Mouse (Mus musculus): Measurements from ENCODE around the gene Hhat. TPM values are rescaled to one million over a fixed set of nuclear protein-coding genes. Genes with fewer than 3 reads are reported as not detected.

The Hhat gene
- polyA plus RNA-seq, 1 experiment from 2014 or later, result 1.0 TPM

GRCm38 (mm10) chr1:192799165-192799991, 28.4 kb upstream of the Hhat start:
- 40% methylated on average over 10 of the region's 10 CpGs for WGBS (ENCODE audit: insufficient replicate concordance)
- H3K4me2 ChIP-seq (ENCODE audit: low read depth, low read length), result no peak overlapping the region
- H3K9ac ChIP-seq (ENCODE audit: low read depth, low read length), result no peak overlapping the region
- H3K4me1 ChIP-seq (ENCODE audit: control insufficient read depth, low read depth, low read length), result peaks cover 3% of the 10 kb centered on the region; the same call in 1 of the 2 replicates
- H3K27me3 ChIP-seq (ENCODE audit: control insufficient read depth, insufficient read depth, low read depth, low read length), result no peaks in the 10 kb centered on the region
- H3K4me3 ChIP-seq (ENCODE audit: low read depth, low read length), result no peak overlapping the region
- H3K36me3 ChIP-seq (ENCODE audit: control insufficient read depth, insufficient read depth), result no peaks in the 10 kb centered on the region
- H3K27ac ChIP-seq (ENCODE audit: low read length), result no peak overlapping the region
- ATAC-seq (ENCODE audit: low read depth), result no peak
- H3K9me3 ChIP-seq (replicated peaks; ENCODE audit: control insufficient read depth, low read length), result no peaks in the 10 kb centered on the region; the same call in 1 of the 2 replicates

GRCm38 (mm10) chr1:192798212-192799164, 27.5 kb upstream of the Hhat start:
- ATAC-seq (ENCODE audit: low read depth), result no peak
- Histone ChIP-seq H3K4me2 (ENCODE audit: low read depth, low read length) (no peak overlapping the region), H3K9ac (ENCODE audit: low read depth, low read length) (no peak overlapping the region), H3K4me1 (ENCODE audit: control insufficient read depth, low read depth, low read length) (peaks cover 3% of the 10 kb centered on the region; the same call in 1 of the 2 replicates), H3K27me3 (ENCODE audit: control insufficient read depth, insufficient read depth, low read depth, low read length) (no peaks in the 10 kb centered on the region), H3K4me3 (ENCODE audit: low read depth, low read length) (no peak overlapping the region), H3K27ac (ENCODE audit: low read length) (no peak overlapping the region), H3K9me3 (replicated peaks; ENCODE audit: control insufficient read depth, low read length) (no peaks in the 10 kb centered on the region; the same call in 1 of the 2 replicates), H3K36me3 (ENCODE audit: control insufficient read depth, insufficient read depth) (no peaks in the 10 kb centered on the region)
- 67% methylated on average over 16 of the region's 16 CpGs for WGBS (ENCODE audit: insufficient replicate concordance)

GRCm38 (mm10) chr1:192797011-192797274, 25.9 kb upstream of the Hhat start:
- H3K4me3 ChIP-seq (ENCODE audit: low read depth, low read length), result no peak overlapping the region
- peaks cover 3% of the 10 kb centered on the region; the same call in 1 of the 2 replicates for H3K4me1 ChIP-seq (ENCODE audit: control insufficient read depth, low read depth, low read length)
- 60% methylated on average over 3 of the region's 3 CpGs for WGBS (ENCODE audit: insufficient replicate concordance)
- ATAC-seq (ENCODE audit: low read depth), result no peak
- H3K9me3 ChIP-seq (replicated peaks; ENCODE audit: control insufficient read depth, low read length), result no peaks in the 10 kb centered on the region; the same call in 1 of the 2 replicates
- no peak overlapping the region for H3K27ac ChIP-seq (ENCODE audit: low read length)
- no peaks in the 10 kb centered on the region for H3K27me3 ChIP-seq (ENCODE audit: control insufficient read depth, insufficient read depth, low read depth, low read length)
- no peaks in the 10 kb centered on the region for H3K36me3 ChIP-seq (ENCODE audit: control insufficient read depth, insufficient read depth)
- no peak overlapping the region for H3K9ac ChIP-seq (ENCODE audit: low read depth, low read length)
- no peak overlapping the region for H3K4me2 ChIP-seq (ENCODE audit: low read depth, low read length)

DNA sequence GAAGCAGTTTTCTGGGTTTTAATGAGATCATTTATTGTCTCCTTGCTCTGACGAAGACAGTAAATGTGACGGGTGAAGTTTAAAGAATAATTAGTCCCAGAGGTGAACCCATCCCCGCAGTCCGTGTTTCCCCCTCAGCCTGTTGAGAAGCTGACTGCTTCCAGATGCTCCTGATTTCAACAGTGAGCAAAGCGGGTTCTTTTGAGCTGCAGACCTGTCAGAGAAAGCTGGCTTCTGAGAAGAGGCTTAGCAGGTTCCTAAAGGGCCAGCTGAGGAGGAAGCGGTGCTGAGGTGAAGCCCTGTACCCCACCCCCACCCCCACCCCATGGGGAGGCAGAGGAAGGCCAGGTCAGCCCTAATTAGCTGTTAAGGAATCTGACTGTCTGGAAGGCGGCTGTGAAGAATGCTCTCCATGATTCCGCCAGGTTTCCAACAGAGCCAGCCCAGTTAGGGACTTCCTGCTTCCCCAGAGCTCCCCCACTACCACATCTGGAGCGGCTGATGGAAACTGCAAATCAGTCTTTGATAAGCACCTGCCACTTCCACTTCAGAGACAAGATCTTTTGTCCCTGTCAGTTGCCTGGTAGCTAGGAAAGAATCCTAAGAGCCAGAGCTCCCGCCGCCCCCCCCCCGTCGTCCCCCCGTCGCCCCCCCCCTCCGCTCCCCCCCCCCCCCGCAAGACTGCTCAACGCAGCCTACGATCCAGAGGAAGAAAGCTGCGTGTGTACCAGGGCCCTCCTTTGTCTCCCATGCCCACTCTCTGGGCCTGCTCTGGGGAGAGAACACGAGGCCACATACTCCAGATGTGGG, 25.4 kb upstream of the Hhat start:
- no peak overlapping the region for H3K9ac ChIP-seq (ENCODE audit: low read depth, low read length)
- no peaks in the 10 kb centered on the region for H3K27me3 ChIP-seq (ENCODE audit: control insufficient read depth, insufficient read depth, low read depth, low read length)
- peaks cover 3% of the 10 kb centered on the region; the same call in 1 of the 2 replicates for H3K4me1 ChIP-seq (ENCODE audit: control insufficient read depth, low read depth, low read length)
- ATAC-seq (ENCODE audit: low read depth), result no peak
- H3K36me3 ChIP-seq (ENCODE audit: control insufficient read depth, insufficient read depth), result no peaks in the 10 kb centered on the region
- no peak overlapping the region for H3K4me3 ChIP-seq (ENCODE audit: low read depth, low read length)
- 28% methylated on average over 14 of the region's 21 CpGs for WGBS (ENCODE audit: insufficient replicate concordance)
- H3K27ac ChIP-seq (ENCODE audit: low read length), result no peak overlapping the region
- no peak overlapping the region for H3K4me2 ChIP-seq (ENCODE audit: low read depth, low read length)
- no peaks in the 10 kb centered on the region; the same call in 1 of the 2 replicates for H3K9me3 ChIP-seq (replicated peaks; ENCODE audit: control insufficient read depth, low read length)

- Histone ChIP-seq H3K9me3 (replicated peaks; ENCODE audit: control insufficient read depth, low read length) (no peaks in the 10 kb centered on the region; the same call in 1 of the 2 replicates), H3K4me1 (ENCODE audit: control insufficient read depth, low read depth, low read length) (peaks cover 3% of the 10 kb centered on the region; the same call in 1 of the 2 replicates), H3K4me3 (ENCODE audit: low read depth, low read length) (no peak overlapping the region), H3K9ac (ENCODE audit: low read depth, low read length) (no peak overlapping the region), H3K27ac (ENCODE audit: low read length) (no peak overlapping the region), H3K36me3 (ENCODE audit: control insufficient read depth, insufficient read depth) (no peaks in the 10 kb centered on the region), H3K4me2 (ENCODE audit: low read depth, low read length) (no peak overlapping the region), H3K27me3 (ENCODE audit: control insufficient read depth, insufficient read depth, low read depth, low read length) (no peaks in the 10 kb centered on the region)
- peak; percentile 68 for ATAC-seq (ENCODE audit: low read depth)
- WGBS (ENCODE audit: insufficient replicate concordance), result 50% methylated on average over 9 of the region's 9 CpGs
Observed at GRCm38 (mm10) chr1:192794957-192795745, 24.1 kb upstream of the Hhat start.

- Histone ChIP-seq H3K36me3 (ENCODE audit: control insufficient read depth, insufficient read depth) (no peaks in the 10 kb centered on the region), H3K4me3 (ENCODE audit: low read depth, low read length) (no peak overlapping the region), H3K27me3 (ENCODE audit: control insufficient read depth, insufficient read depth, low read depth, low read length) (no peaks in the 10 kb centered on the region), H3K27ac (ENCODE audit: low read length) (no peak overlapping the region), H3K9me3 (replicated peaks; ENCODE audit: control insufficient read depth, low read length) (no peaks in the 10 kb centered on the region; the same call in 1 of the 2 replicates), H3K4me2 (ENCODE audit: low read depth, low read length) (no peak overlapping the region), H3K4me1 (ENCODE audit: control insufficient read depth, low read depth, low read length) (peaks cover 3% of the 10 kb centered on the region; the same call in 1 of the 2 replicates), H3K9ac (ENCODE audit: low read depth, low read length) (no peak overlapping the region)
- 18% methylated on average over 7 of the region's 7 CpGs for WGBS (ENCODE audit: insufficient replicate concordance)
- no peak for ATAC-seq (ENCODE audit: low read depth)
Observed at GRCm38 (mm10) chr1:192791897-192792361, 20.9 kb upstream of the Hhat start.

GRCm38 (mm10) chr1:192790442-192790841, 19.4 kb upstream of the Hhat start:
- H3K36me3 ChIP-seq (ENCODE audit: control insufficient read depth, insufficient read depth), result no peaks in the 10 kb centered on the region
- H3K27ac ChIP-seq (ENCODE audit: low read length), result no peak overlapping the region
- no peak overlapping the region for H3K9ac ChIP-seq (ENCODE audit: low read depth, low read length)
- no peak overlapping the region for H3K4me2 ChIP-seq (ENCODE audit: low read depth, low read length)
- H3K4me1 ChIP-seq (ENCODE audit: control insufficient read depth, low read depth, low read length), result no peaks in the 10 kb centered on the region
- H3K4me3 ChIP-seq (ENCODE audit: low read depth, low read length), result no peak overlapping the region
- ATAC-seq (ENCODE audit: low read depth), result no peak
- WGBS (ENCODE audit: insufficient replicate concordance), result 62% methylated on average over 4 of the region's 4 CpGs
- no peaks in the 10 kb centered on the region; the same call in 1 of the 2 replicates for H3K9me3 ChIP-seq (replicated peaks; ENCODE audit: control insufficient read depth, low read length)
- no peaks in the 10 kb centered on the region for H3K27me3 ChIP-seq (ENCODE audit: control insufficient read depth, insufficient read depth, low read depth, low read length)

DNA sequence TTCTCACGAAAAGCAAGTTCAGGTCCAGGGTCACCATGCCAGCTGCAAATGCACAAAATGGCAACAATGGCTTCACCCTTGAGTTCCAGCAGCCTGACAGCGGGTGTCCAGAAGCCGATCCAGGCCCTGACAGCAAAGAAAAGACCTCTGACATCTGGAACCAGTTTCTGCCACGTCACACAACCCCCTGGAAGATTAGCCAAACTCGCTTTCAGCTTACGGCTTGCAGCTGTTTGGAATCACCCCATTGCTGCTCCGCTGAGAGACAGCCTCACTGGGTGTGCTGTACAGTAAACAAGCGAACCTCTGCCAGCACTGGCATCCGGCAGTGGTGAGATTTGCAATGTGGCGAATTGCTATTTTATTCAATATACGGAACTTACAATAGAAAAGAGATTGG, 18.8 kb upstream of the Hhat start:
- Histone ChIP-seq H3K36me3 (ENCODE audit: control insufficient read depth, insufficient read depth) (no peaks in the 10 kb centered on the region), H3K27ac (ENCODE audit: low read length) (no peak overlapping the region), H3K27me3 (ENCODE audit: control insufficient read depth, insufficient read depth, low read depth, low read length) (no peaks in the 10 kb centered on the region), H3K9ac (ENCODE audit: low read depth, low read length) (no peak overlapping the region), H3K4me1 (ENCODE audit: control insufficient read depth, low read depth, low read length) (no peaks in the 10 kb centered on the region), H3K9me3 (replicated peaks; ENCODE audit: control insufficient read depth, low read length) (no peaks in the 10 kb centered on the region), H3K4me3 (ENCODE audit: low read depth, low read length) (no peak overlapping the region), H3K4me2 (ENCODE audit: low read depth, low read length) (no peak overlapping the region)
- no peak for ATAC-seq (ENCODE audit: low read depth)
- WGBS (ENCODE audit: insufficient replicate concordance), result 75% methylated on average over 11 of the region's 11 CpGs

Measured in liver, embryonic 16.5 days (tissue).